Mouse (Mus musculus) gastrocnemius, postnatal 4 days (tissue): ENCODE measurements around the gene Zfp281. TPM values are rescaled to one million over a fixed set of nuclear protein-coding genes. Genes with fewer than 3 reads are reported as not detected.

Experiments
- total RNA-seq, 2 experiments: library from RNA; stranded (reverse); gene quantifications; 2 replicates each; pipeline ENCODE4 v1.2.3; 2021

Gene Zfp281
- total RNA-seq, 2 experiments from 2014 or later = 10.8 to 12.0 TPM

Other genes with a start within 250 kb of the Zfp281 start
- gene Ddx59, start 209.6 kb upstream of the Zfp281 start, total RNA-seq = 10 to 100 TPM; 15.2 to 15.5 TPM
- gene Kif14, start 158.6 kb upstream of the Zfp281 start, total RNA-seq = 1 to 10 TPM; 4.2 to 5.4 TPM